Mouse (Mus musculus) lung, embryonic 16.5 days (tissue): ENCODE results near the gene Tmprss11e. TPM values are rescaled to one million over a fixed set of nuclear protein-coding genes. Genes with fewer than 3 reads are reported as not detected.

Source experiments
- ATAC-seq: fragments of 200-750 bp; cut with Nextera tagmentation; 2 replicates; pipeline ENCODE4 v1.8.0; 2017; ENCODE audit warnings: low read depth, mild to moderate bottlenecking, moderate library complexity
- H3K27ac ChIP-seq: fragments of 300-500 bp; sonication (generic); 2 replicates; pipeline ENCODE4 v1.5.1; 2014; ENCODE audit warnings: mild to moderate bottlenecking, control low read depth, low read length
- H3K27me3 ChIP-seq: fragments of 300-500 bp; sonication (generic); 2 replicates; pipeline ENCODE4 v1.6.1; 2014; ENCODE audit warnings: low read depth, low read length, mixed read lengths; ENCODE audit not compliant: control insufficient read depth, insufficient read depth
- H3K36me3 ChIP-seq: fragments of 300-500 bp; sonication (generic); 2 replicates; pipeline ENCODE4 v1.6.1; 2014; ENCODE audit warnings: low read length; ENCODE audit not compliant: control insufficient read depth, insufficient read depth
- H3K4me1 ChIP-seq: fragments of 300-500 bp; sonication (generic); replicated peaks from 2 replicates; pipeline ENCODE4 v1.6.1; 2014; ENCODE audit warnings: low read length, mixed read lengths; ENCODE audit not compliant: control insufficient read depth, insufficient read depth
- H3K4me2 ChIP-seq: fragments of 300-500 bp; sonication (generic); 2 replicates; pipeline ENCODE4 v1.6.1; 2014; ENCODE audit warnings: low read depth, low read length, control low read depth
- H3K4me3 ChIP-seq: fragments of 300-500 bp; sonication (generic); 2 replicates; pipeline ENCODE4 v1.5.1; 2014; ENCODE audit warnings: mild to moderate bottlenecking, low read length, control low read depth
- H3K9ac ChIP-seq: fragments of 300-500 bp; sonication (generic); 2 replicates; pipeline ENCODE4 v1.6.1; 2014; ENCODE audit warnings: low read length, control low read depth
- H3K9me3 ChIP-seq: fragments of 300-500 bp; sonication (generic); 2 replicates; pipeline ENCODE4 v1.6.1; 2016; ENCODE audit warnings: low read length; ENCODE audit not compliant: control insufficient read depth
- WGBS: fragments of 180-500 bp; shearing (Covaris S2); extraction: QIAGEN DNeasy Blood & Tissue Kit; methylation state at CpG from one replicate; pipeline ENCODE4 v1.1.7; 2014; 5-methylcytosine and 5-hydroxymethylcytosine counted together
- polyA plus RNA-seq: library from polyadenylated mRNA; unstranded; fragments of >200 nt; fragmentation: Nextera tagmentation; extraction: Ambion mirVana; gene quantifications from 2 replicates; pipeline ENCODE4 v1.2.1, GENCODE M21; 2015

Tmprss11e gene
- polyA plus RNA-seq, 1 experiment from 2014 or later = not detected

GRCm38 (mm10) chr5:86714967-86715366 is 30.6 kb downstream of the Tmprss11e start:
- Histone ChIP-seq H3K9me3 (no peaks in the 10 kb centered on the region), H3K4me1 (no peaks in the 10 kb centered on the region), H3K27ac (no peak overlapping the region), H3K9ac (no peak overlapping the region), H3K36me3 (no peaks in the 10 kb centered on the region), H3K4me3 (no peak overlapping the region), H3K27me3 (no peaks in the 10 kb centered on the region), H3K4me2 (no peak overlapping the region)
- no peak for ATAC-seq
- WGBS = 78% methylated on average over 2 of the region's 2 CpGs

- no peak overlapping the region for H3K9ac ChIP-seq
- WGBS = 73% methylated on average over 3 of the region's 3 CpGs
- no peaks in the 10 kb centered on the region for H3K36me3 ChIP-seq
- H3K4me1 ChIP-seq = no peaks in the 10 kb centered on the region
- H3K27ac ChIP-seq = no peak overlapping the region
- ATAC-seq = no peak
- no peak overlapping the region for H3K4me2 ChIP-seq
- no peaks in the 10 kb centered on the region for H3K9me3 ChIP-seq
- H3K4me3 ChIP-seq = no peak overlapping the region
- H3K27me3 ChIP-seq = no peaks in the 10 kb centered on the region
Observed at GRCm38 (mm10) chr5:86704923-86705322, 40.7 kb downstream of the Tmprss11e start.

- 51% methylated on average over 4 of the region's 4 CpGs for WGBS
- H3K4me3 ChIP-seq = no peak overlapping the region
- no peak for ATAC-seq
Observed at GRCm38 (mm10) chr5:86684667-86685066, 60.9 kb downstream of the Tmprss11e start.

GRCm38 (mm10) chr5:86676262-86676661 is 69.4 kb downstream of the Tmprss11e start, which contains the start of gene Tmprss11b:
Gene Tmprss11b (minus strand): TSS chr5:86676362.
- H3K4me3 ChIP-seq = no peak within 1 kb of the TSS
- H3K27ac ChIP-seq = no peak within 1 kb of the TSS
- no peaks in the 10 kb centered on the region for H3K36me3 ChIP-seq
- H3K4me2 ChIP-seq = no peak within 1 kb of the TSS
- H3K9me3 ChIP-seq = no peaks in the 10 kb centered on the region
- WGBS = 57% methylated on average over 5 of the region's 5 CpGs
- no peak within 1 kb of the TSS for H3K9ac ChIP-seq
- H3K27me3 ChIP-seq = no peaks in the 10 kb centered on the region
- no peak for ATAC-seq
- H3K4me1 ChIP-seq = no peaks in the 10 kb centered on the region

More at GRCm38 (mm10) chr5:86684667-86685066, 60.9 kb downstream of the Tmprss11e start:
- Histone ChIP-seq H3K9me3 (no peaks in the 10 kb centered on the region), H3K27me3 (no peaks in the 10 kb centered on the region), H3K4me1 (no peaks in the 10 kb centered on the region), H3K36me3 (no peaks in the 10 kb centered on the region), H3K9ac (no peak overlapping the region), H3K27ac (no peak overlapping the region), H3K4me2 (no peak overlapping the region)

Other genes starting within 250 kb of the Tmprss11e start
- 0.15 TPM in 1 of 2 replicates, not detected in the other for gene Tmprss11g, start 227.2 kb downstream of the Tmprss11e start, polyA plus RNA-seq
- not detected in 2 replicates for gene Tmprss11f, start 113.4 kb downstream of the Tmprss11e start, polyA plus RNA-seq
- gene Tmprss11b, start 69.5 kb downstream of the Tmprss11e start, polyA plus RNA-seq = 0.08 TPM in 1 of 2 replicates, not detected in the other
- 33.7 and 34.6 TPM in 2 replicates for gene Ythdc1, start 58.4 kb upstream of the Tmprss11e start, polyA plus RNA-seq
- gene Ugt2b34, start 161.1 kb upstream of the Tmprss11e start, polyA plus RNA-seq = 0.09 and 1.1 TPM in 2 replicates
- gene Ugt2b1, start 180.7 kb upstream of the Tmprss11e start, polyA plus RNA-seq = not detected in 2 replicates